ENCODE assay signal across 14 mouse cellular contexts in genomic region chr5:66917353-66918315, GRCm38 (mm10).
A peak's percentile ranks its signal among the peaks of the same experiment; 100 is the strongest.
DNase-seq lines count a peak whose midpoint lies in the region; ATAC-seq and TF ChIP-seq lines count a peak whose summit lies in the region.
"Had no signal": no experiment of that assay in that cellular context is flagged by ENCODE, and none has a peak within 500 bp of the region (broad histone marks: within the 10 kb centered on the region; RNA-seq: fewer than 3 reads in every experiment).

No protein-coding gene starts in this region.

- H3K4me2 ChIP-seq in heart, postnatal 0 days (ENCODE audit: low read depth, low read length), result no peak overlapping the region
- H3K4me2 ChIP-seq in hindbrain, embryonic 11.5 days (replicated peaks; ENCODE audit: low read depth, low read length), result no peak overlapping the region
- H3K4me2 ChIP-seq in midbrain, embryonic 14.5 days (ENCODE audit: low read length), result no peak overlapping the region
- H3K4me2 ChIP-seq: liver, embryonic 15.5 days had no signal

- WGBS in heart, postnatal 0 days, result 82% methylated on average over 8 of the region's 8 CpGs
- 79% methylated on average over 8 of the region's 8 CpGs for WGBS in hindbrain, embryonic 11.5 days
- WGBS in midbrain, embryonic 14.5 days, result 61% methylated on average over 8 of the region's 8 CpGs

- no peak for TF ChIP-seq POLR2A in brain, embryonic 14.5 days (IDR thresholded peaks at IDR 0.05; ENCODE audit: borderline replicate concordance, extremely low read depth, insufficient read depth, insufficient read length, poor library complexity, severe bottlenecking)

- peak; percentile 20; the same call in 1 of the 2 replicates for TF ChIP-seq CTCF in heart, postnatal 0 days (IDR thresholded peaks at IDR 0.05; ENCODE audit: low read depth)
- TF ChIP-seq CTCF in brain, embryonic 14.5 days (IDR thresholded peaks at IDR 0.05; ENCODE audit: borderline replicate concordance, extremely low read depth, insufficient read depth, insufficient read length), result no peak

- no peak overlapping the region for H3K9ac ChIP-seq in heart, postnatal 0 days (replicated peaks; ENCODE audit: low read depth, low read length)
- no peak overlapping the region for H3K9ac ChIP-seq in hindbrain, embryonic 11.5 days (ENCODE audit: low read depth, low read length)
- no peak overlapping the region for H3K9ac ChIP-seq in midbrain, embryonic 14.5 days (replicated peaks; ENCODE audit: low read length)
- H3K9ac ChIP-seq: liver, embryonic 15.5 days had no signal

- no peaks in the 10 kb centered on the region for H3K4me1 ChIP-seq in heart, postnatal 0 days (ENCODE audit: control insufficient read depth, insufficient read depth)
- H3K4me1 ChIP-seq in hindbrain, embryonic 11.5 days (replicated peaks; ENCODE audit: control insufficient read depth, insufficient read depth, low read length), result 0 out of 2 replicates have a peak, but pooled peaks cover 4% of the 10 kb centered on the region
- peaks cover 12% of the 10 kb centered on the region; the same call in 1 of the 2 replicates for H3K4me1 ChIP-seq in midbrain, embryonic 14.5 days (ENCODE audit: control insufficient read depth, insufficient read depth, low read length)
- H3K4me1 ChIP-seq: liver, embryonic 15.5 days had no signal

- intact Hi-C loops in left cerebral cortex, postnatal 36 days (cut with DNase I), result no loop called here

- H3K4me3 ChIP-seq in heart, postnatal 0 days (ENCODE audit: low read depth, low read length), result no peak overlapping the region
- H3K4me3 ChIP-seq in hindbrain, embryonic 11.5 days (ENCODE audit: low read depth, low read length), result no peak overlapping the region
- H3K4me3 ChIP-seq in midbrain, embryonic 14.5 days (replicated peaks; ENCODE audit: low read depth, low read length), result no peak overlapping the region
- H3K4me3 ChIP-seq: liver, embryonic 15.5 days had no signal

- no peaks in the 10 kb centered on the region for H3K27me3 ChIP-seq in heart, postnatal 0 days (ENCODE audit: control insufficient read depth, insufficient read depth, low read length)
- no peaks in the 10 kb centered on the region for H3K27me3 ChIP-seq in hindbrain, embryonic 11.5 days (ENCODE audit: control insufficient read depth, insufficient read depth, low read length)
- H3K27me3 ChIP-seq in midbrain, embryonic 14.5 days (ENCODE audit: control insufficient read depth, insufficient read depth, low read length), result no peaks in the 10 kb centered on the region
- H3K27me3 ChIP-seq: liver, embryonic 15.5 days had no signal

- TF ChIP-seq EP300 in heart, postnatal 0 days (IDR thresholded peaks at IDR 0.05; ENCODE audit: low read depth), result no peak

- ATAC-seq in heart, postnatal 0 days (ENCODE audit: insufficient read depth, low read depth), result no peak
- peak; percentile 18; the same call in 1 of the 2 replicates for ATAC-seq in hindbrain, embryonic 11.5 days (ENCODE audit: low FRiP score)
- no peak for ATAC-seq in midbrain, embryonic 14.5 days (ENCODE audit: low FRiP score, low TSS enrichment)
- ATAC-seq: intestine, embryonic 16.5 days had no signal

- no peaks in the 10 kb centered on the region for H3K9me3 ChIP-seq in heart, postnatal 0 days (replicated peaks; ENCODE audit: control insufficient read depth, low read length)
- H3K9me3 ChIP-seq in hindbrain, embryonic 11.5 days (ENCODE audit: control insufficient read depth, low read length), result no peaks in the 10 kb centered on the region
- no peaks in the 10 kb centered on the region for H3K9me3 ChIP-seq in midbrain, embryonic 14.5 days (ENCODE audit: control insufficient read depth, low read length)
- H3K9me3 ChIP-seq: liver, embryonic 15.5 days had no signal

- no peaks in the 10 kb centered on the region for H3K36me3 ChIP-seq in heart, postnatal 0 days (replicated peaks; ENCODE audit: control insufficient read depth, insufficient read depth, low read length)
- no peaks in the 10 kb centered on the region for H3K36me3 ChIP-seq in hindbrain, embryonic 11.5 days (ENCODE audit: control insufficient read depth, insufficient read depth, low read length)
- no peaks in the 10 kb centered on the region for H3K36me3 ChIP-seq in midbrain, embryonic 14.5 days (ENCODE audit: control insufficient read depth, insufficient read depth, low read length)
- H3K36me3 ChIP-seq: G1E; liver, embryonic 15.5 days had no signal

- no peak for DNase-seq in heart, postnatal 0 days (ENCODE audit: low spot score)
- no peak for DNase-seq in heart, adult 9 months (ENCODE audit: low spot score in 2 of 2)
- DNase-seq in brain, embryonic 14.5 days (ENCODE audit: low read depth), result peak; percentile 87
- DNase-seq in hindbrain, embryonic 11.5 days (ENCODE audit: low spot score), result no peak
- DNase-seq in midbrain, embryonic 14.5 days, result peak; percentile 23
- no peak for DNase-seq in left cerebral cortex, postnatal 36 days (ENCODE audit: low spot score in 2 of 2)
- DNase-seq in adrenal gland, postnatal 4 days (ENCODE audit: low spot score in 2 of 2), result no peak
- DNase-seq in right cerebral cortex, postnatal 25 days, result no peak
- DNase-seq: cerebellum, adult 2 months; gastrocnemius, postnatal 36 days; thymus, postnatal 25 days had no signal

- no peak overlapping the region for H3K27ac ChIP-seq in heart, postnatal 0 days (ENCODE audit: low read depth)
- H3K27ac ChIP-seq in hindbrain, embryonic 11.5 days (ENCODE audit: low read depth, low read length), result peak overlapping the region; percentile 63
- H3K27ac ChIP-seq in midbrain, embryonic 14.5 days (replicated peaks; ENCODE audit: low read depth, low read length), result peak overlapping the region; percentile 72
- H3K27ac ChIP-seq: liver, embryonic 15.5 days had no signal

Comparison
In these comparisons a context has a peak if more than half of its experiments do, and no peak if none do; other contexts are left out.
1. DNase-seq: peak in brain, embryonic 14.5 days (single experiment) and midbrain, embryonic 14.5 days (single experiment); none in heart, postnatal 0 days (single experiment), heart, adult 9 months (0 of 2), hindbrain, embryonic 11.5 days (single experiment), left cerebral cortex, postnatal 36 days (0 of 2), adrenal gland, postnatal 4 days (0 of 2) and right cerebral cortex, postnatal 25 days (single experiment).